Mouse (Mus musculus): Measurements from ENCODE around the gene Exoc3l.

- TF ChIP-seq CTCF (conservative IDR thresholded peaks at IDR 0.05 in 1 of 2, IDR thresholded peaks at IDR 0.05 in 1 of 2; ENCODE audit: low read depth in 2 of 2, low read length in 2 of 2) (no peak; a peak in 1 of 4 replicates), POLR2A (IDR thresholded peaks at IDR 0.05; ENCODE audit: low read depth, low read length) (no peak), UBTF (IDR thresholded peaks at IDR 0.05; ENCODE audit: low read depth, low read length) (no peak), NRF1 (IDR thresholded peaks at IDR 0.05; ENCODE audit: low read depth, low read length) (no peak), EP300 (IDR thresholded peaks at IDR 0.05; ENCODE audit: low read length) (no peak), TCF12 (IDR thresholded peaks at IDR 0.05; ENCODE audit: low read depth, low read length) (no peak), MAZ (IDR thresholded peaks at IDR 0.05; ENCODE audit: low read depth, low read length) (no peak), GABPA (IDR thresholded peaks at IDR 0.05; ENCODE audit: insufficient replicate concordance, low read depth, low read length) (no peak), PAX5 (IDR thresholded peaks at IDR 0.05; ENCODE audit: low read length) (no peak), TBP (conservative IDR thresholded peaks at IDR 0.05; ENCODE audit: low read depth, low read length) (no peak)
Observed at GRCm38 (mm10) chr8:105311718-105312117, 15.8 kb upstream of the Exoc3l start.

Measured in CH12.LX (cell line).